Mouse (Mus musculus) urinary bladder, postnatal 25 days (tissue): ENCODE results near the gene Fry.

ENCODE experiments used
- DNase-seq: peaks from one replicate; pipeline ENCODE4 v3.0.0; 2022; ENCODE audit warnings: low spot score

The Fry gene

GRCm38 (mm10) chr5:150525239-150525638, 406.8 kb downstream of the Fry start:
- no peak for DNase-seq

GRCm38 (mm10) chr5:150541302-150541701, 422.9 kb downstream of the Fry start:
- DNase-seq = no peak

DNA sequence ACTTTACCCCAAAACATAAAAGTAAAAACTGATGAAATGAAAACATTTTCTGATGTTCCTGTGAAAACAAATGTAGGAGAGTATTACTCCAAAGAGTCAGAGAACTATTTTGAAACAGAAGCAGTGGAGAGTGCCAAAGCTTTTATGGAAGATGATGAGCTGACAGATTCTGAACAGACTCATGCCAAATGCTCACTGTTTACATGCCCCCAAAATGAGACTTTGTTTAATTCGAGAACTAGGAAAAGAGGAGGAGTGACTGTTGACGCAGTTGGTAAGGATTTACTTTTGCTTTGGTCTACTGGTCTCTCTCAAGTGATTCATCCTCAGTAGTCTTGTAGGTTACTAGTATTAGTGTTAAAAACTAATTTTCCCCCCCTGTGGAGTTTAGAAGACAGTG, 424.7 kb downstream of the Fry start:
- DNase-seq = no peak
